Mouse (Mus musculus) lung, postnatal 0 days (tissue): ENCODE data around the gene Ncapg.

Experiments
- CTCF ChIP-seq: IDR thresholded peaks from 2 replicates; pipeline ENCODE4 v1.5.1; 2016; ENCODE audit warnings: antibody characterized with exemption, mild to moderate bottlenecking
- EP300 ChIP-seq: IDR thresholded peaks from 2 replicates; pipeline ENCODE4 v1.6.1; 2016; ENCODE audit warnings: antibody characterized with exemption, mild to moderate bottlenecking, control low read depth

- TF ChIP-seq CTCF (no peak), EP300 (no peak)
Measured at GRCm38 (mm10) chr5:45639715-45640092, 30.0 kb upstream of the Ncapg start.
